Mouse (Mus musculus): ENCODE data around the gene Otud7b.
"Not testable (repeated sequence)": the region's sequence is repeated elsewhere in the genome, so short reads cannot be mapped to it uniquely, and the experiment has no call there.

Otud7b gene

DNA sequence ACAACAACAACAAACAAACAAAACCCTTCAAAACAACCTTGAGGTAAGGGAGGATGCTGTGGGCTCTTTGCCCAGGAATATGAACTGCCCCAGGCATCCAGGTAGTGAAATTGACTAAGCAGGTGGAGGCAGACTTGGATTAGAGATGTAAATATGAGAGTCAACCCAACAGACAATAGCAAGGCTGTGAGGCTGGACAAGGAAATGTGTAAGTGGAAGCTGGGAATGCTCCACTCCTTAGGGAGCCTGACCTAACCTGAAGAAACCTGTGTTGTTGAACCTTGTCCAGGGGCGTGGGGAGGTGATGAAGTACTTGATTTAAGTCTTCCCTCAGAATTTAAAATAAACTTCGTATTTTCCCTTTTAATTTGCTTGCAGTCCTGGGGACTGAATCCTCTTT, 74.6 kb downstream of the Otud7b start:
- no peak for DNase-seq (ENCODE audit: low read depth, low spot score)

DNA sequence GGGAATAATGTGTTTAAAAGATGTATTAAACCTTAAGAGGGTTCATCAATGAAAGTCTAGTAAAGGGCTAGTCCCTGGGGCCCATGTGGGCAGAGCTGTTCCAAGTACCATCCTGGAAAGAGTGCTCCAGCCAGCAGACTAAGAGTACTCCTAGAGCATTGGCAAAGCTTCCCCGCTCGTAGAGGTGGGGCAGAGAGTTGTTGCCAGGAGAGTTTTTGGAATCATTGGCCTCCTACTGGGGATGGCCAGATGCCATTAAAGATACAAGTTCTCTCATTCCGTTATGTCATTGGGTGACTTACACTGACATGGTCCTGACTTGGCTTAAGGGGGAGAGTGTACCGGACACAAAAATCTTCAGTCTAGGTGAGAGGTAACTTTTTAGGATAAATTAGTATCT, 75.2 kb downstream of the Otud7b start:
- peak; percentile 54 for DNase-seq (ENCODE audit: low read depth, low spot score)

DNA sequence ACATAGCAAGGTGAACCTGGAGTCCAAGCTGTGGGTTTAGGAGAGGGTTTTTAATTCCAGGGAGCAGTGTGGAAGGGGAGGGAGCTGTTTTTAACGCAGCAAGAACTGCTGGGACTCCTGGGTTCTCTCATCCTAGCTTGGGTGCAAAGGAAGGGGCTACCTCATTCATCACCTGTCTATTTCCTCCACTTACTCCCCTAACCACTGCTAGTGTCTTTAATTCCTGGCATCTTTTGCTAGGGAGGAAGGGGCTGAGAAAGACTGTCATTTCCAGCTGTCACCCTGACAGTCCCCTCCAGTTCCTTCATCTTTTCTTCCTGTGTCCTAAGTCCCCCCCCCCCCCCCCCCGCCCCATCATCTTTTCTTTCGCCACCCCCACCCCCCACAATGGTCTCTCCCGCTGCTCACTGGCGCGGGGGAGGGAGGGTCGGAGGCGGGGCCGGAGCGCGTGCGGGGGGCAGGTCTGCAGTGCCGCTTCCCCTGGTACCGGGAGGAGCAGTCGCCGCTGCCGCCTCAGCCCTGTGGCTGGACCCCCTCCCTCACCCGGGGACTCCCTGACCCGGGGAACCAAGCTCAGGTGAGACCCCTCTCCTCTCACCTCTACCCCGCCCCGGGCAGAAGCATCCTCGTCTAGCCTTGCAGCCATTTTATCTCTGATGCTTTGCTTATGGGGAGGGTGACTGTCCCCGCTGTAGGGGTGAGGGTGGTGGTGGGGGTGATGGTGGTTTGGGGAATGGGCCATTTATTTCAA, 76.6 kb downstream of the Otud7b start, which contains the start of gene Sv2a:
TSS of gene Sv2a (plus strand) at position 425 of the 751 bp plus-strand sequence.
- peak; percentile 90 for DNase-seq (ENCODE audit: low read depth, low spot score)

DNA sequence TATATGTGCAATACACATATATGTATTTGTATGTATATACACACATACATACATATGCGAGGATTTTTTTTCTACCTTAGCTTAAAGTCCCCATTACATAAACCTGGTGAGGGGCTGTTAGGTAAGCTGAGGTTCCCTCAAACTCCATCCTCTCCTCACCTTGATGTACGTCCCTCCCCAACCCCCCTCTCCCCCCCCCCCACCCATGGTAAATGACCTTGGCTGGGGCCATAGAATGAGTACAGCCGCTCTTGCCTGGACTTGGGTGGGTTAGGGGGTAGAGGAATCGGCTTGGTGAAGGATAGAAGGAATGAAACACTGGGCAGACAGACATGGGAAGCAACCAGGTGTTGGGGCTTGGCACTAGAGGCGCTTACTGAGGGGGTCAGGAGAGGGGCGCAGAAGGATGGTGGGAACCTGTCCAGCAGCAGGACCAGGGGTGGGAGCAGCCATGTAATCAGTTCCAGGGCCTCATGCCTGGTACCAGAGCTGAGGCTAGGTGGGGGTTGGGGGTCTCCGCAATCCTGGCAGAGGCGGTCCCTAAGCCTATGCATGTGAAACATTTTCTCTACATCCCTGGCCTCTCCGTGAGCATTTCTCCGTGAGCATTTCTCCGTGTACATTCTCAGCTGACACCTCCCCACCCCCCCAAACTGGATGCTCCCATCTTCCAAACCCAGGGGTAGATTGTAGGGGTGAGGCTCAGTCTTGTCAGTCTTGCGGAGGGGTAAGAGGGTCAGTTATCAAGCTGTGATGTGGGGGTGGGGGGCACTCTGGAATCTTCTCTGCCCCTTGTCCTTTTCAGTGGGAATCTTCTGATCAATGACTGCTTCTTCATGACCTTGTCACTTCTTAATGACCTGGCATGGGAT, 77.4 kb downstream of the Otud7b start:
- peak; percentile 87 for DNase-seq (ENCODE audit: low read depth, low spot score)

DNA sequence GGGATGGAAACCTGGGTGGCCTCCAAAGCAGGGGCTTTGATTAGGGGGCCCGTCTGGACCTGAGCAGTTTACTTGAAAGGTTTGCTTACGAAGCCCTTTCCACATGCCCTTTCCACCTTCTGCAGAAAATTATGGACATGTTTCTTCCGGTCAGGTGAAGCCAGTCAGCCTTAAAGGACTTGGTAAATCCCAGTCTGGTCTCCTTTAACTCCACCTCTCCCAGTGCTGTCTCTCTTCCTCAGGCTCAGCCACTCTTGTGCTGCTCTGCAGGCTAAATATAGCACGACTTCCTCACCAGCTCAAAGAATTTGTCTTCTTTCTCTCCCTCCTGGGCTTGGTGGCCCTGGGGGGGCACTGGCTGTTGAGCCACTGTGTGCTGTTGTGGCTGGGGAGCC, 78.1 kb downstream of the Otud7b start:
- DNase-seq (ENCODE audit: low read depth, low spot score) = peak; percentile 88

DNA sequence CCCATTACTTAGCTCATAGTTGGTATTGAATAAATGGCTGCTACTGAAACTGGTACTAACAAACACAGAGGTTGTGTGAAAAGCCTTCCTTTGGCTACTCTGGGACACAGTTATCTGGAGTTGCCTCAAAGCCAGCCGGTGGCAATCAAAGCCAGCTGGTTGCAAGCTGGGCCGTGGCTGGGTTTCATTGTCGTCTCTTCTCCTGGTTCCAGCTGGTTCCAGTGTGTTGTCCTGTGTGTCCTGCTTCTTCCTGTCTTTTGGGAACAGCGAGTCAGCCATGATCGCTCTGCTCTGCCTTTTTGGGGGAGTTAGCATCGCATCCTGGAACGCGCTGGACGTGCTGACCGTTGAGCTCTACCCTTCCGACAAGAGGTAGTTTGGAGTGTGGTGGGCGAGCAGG, 88.7 kb downstream of the Otud7b start:
- DNase-seq (ENCODE audit: low read depth, low spot score) = no peak

DNA sequence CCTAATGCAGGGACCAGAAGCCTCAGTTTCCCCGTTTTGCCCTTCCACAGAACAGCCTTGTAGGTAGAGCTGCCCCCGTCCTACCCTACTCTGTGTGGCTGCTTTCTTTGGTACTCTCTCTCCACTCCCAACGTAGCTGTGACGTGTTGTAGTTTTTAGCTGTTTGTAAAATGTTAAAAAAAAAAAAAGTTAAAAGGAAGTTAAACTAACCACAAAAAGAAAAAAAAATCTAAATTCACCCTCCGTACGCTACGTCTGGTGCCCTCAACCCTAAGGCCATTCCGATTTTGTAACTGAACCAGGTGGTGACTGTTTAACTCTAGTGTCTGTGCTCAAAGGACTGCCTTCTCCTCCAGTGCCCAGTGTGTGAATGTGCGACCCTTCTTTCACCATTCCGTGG, 90.6 kb downstream of the Otud7b start:
- no peak for DNase-seq (ENCODE audit: low read depth, low spot score)

DNA sequence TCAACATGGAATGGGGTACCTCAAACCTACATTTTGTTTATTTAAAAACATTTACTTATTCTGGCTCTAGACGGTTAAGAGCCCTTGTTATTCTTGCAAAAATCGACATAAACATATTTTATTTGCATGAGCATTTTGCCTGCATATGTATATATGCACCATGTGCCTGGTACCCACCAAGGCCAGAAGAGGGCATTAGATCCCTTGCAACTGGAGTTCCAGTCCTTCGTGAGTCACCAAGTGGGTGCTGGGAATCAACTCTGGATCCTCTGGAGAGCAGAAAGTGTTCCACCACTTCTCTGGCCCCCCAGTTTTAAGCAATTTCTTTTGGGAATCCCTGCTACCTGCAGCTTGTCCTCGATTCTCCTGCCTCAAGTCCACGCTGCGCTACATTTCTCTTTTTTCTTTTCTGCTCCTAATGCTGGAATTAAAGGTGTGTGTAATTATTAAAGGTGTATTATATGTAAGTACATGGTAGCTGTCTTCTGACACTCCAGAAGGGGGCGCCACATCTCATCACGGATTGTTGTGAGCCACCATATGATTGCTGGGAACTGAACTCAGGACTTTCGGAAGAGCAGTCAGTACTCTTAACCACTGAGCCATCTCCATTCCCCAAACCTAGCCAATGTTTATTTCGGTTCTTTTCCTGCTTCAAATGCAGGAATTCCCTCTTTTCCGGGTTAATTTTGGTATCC, 91.4 kb downstream of the Otud7b start:
- peak; percentile 37 for DNase-seq (ENCODE audit: low read depth, low spot score)

DNA sequence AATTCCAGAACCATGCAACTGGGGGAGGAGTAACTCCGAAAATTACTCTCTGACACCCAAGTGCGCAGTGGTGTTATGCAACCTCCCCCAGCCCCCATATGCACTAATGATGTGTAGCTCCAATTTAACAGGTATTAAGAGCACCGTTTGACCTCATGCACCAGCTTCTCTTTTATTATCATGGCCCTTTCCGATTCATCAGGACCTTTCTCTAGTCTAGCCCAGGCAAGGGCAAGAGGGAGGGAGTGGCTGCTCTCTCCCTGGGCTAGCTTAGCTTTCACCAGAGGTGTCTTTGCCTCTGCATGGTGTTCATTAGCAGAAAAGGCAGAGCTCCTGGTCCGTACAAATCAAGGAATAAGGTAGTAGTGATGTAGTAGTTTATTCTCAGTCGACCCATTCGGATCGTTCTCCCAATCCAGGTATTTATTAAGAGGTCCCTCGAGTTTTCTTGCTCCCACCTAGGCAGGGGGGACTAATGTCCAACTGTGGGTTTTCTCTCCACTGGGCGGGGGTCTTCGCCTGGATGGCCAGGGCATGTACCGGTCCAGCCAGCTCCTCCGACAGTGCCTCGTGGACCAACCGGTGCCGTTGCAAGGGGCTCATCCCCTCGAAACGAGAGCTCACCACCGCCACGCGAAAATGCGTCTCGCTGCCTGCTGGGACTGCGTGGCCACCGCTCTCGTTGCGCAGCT, 92.3 kb downstream of the Otud7b start:
- peak; percentile 49 for DNase-seq (ENCODE audit: low read depth, low spot score)

DNA sequence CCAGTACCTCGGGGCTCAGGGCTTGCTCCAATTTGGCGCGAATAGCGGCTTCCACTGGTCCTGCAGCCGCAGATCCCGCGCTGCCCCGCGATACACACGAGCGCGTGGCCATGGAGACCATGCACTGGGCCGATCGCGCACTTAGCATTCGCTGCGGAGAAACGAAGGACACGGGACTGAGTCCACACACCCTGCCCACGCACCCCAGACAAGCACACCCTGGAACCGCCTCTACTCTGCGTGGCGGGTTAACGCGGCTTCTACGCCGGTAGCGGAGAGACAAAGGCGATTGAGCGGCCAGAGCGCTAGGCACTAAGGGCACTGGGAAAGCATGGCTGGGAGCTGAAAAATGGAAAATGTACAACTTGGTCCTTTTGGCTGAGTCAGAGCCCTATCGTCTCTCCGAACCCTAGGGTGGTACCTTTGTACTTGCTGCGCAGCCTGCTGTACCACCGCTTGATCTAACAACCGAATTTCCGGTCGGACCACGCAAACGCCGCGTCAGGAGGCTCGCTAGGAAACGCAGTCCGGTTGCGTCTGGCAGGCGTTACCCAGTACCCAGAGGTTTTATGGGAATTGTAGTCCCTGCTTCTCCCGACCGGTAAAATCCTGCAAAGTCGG, 92.9 kb downstream of the Otud7b start:
- DNase-seq (ENCODE audit: low read depth, low spot score) = peak; percentile 99

DNA sequence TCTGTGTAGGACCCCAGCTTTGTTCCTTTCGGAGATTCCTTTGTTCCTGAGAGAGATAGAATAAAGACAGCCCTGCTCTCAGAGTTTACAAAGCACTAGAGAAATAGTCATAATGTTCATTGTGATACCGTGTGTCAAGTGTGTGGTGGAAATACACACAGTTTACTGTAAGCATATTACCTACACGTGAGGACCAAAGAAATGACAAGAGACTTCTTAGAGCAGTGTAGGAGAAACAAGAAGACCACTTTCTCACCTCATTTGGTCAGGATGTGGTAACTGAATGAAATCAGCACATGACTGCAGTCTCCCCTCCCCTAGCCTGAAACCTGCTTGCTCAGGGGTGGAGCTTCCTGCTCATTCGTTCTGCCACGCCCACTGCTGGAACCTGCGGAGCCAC, 93.9 kb downstream of the Otud7b start:
- no peak for DNase-seq (ENCODE audit: low read depth, low spot score)

DNA sequence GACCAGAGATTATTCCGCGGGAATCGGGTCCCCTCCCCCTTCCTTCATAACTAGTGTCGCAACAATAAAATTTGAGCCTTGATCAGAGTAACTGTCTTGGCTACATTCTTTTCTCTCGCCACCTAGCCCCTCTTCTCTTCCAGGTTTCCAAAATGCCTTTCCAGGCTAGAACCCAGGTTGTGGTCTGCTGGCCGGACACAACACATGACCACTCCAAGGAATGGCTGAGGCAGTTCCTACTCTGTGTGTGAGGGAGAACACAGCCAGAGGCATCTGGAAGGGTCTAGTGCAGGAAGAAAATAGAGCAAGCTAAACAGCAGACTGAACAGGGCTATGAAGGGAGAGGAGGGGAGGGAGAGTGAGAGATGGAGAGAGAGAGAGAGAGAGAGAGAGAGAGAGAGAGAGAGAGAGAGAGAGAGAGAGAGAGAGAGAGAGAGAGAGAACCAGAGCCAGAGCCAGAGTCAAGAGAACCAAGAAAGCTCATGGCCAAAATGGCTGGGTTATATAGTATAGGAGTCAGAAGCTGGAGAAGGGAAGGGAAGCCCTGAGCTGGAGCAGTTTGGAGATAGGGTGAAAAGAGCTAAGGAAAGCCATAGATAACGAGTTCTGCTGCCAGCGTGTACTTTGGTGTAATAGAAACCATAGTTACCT, 94.4 kb downstream of the Otud7b start:
- DNase-seq (ENCODE audit: low read depth, low spot score) = not testable (repeated sequence)

DNA sequence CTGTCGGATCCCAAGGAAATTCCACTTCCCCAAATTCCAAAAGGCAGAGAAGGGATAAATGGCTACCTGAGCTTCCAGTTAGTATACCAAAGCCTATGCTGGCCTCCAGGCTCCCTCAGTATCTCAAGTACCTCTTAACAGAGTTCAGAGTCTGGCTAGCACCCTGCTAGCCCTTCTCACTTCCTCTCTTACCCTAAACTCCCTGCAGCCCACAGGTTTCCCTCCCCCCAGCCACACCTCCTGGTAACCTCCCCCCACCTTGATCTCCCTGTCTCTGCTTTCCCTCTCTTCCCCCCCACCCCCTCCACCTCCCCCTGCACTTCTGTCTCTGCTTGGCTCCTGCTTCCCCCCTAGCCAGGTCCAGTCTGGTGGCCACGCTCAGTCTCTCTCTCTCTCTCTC, 95.4 kb downstream of the Otud7b start:
- DNase-seq (ENCODE audit: low read depth, low spot score) = no peak

DNA sequence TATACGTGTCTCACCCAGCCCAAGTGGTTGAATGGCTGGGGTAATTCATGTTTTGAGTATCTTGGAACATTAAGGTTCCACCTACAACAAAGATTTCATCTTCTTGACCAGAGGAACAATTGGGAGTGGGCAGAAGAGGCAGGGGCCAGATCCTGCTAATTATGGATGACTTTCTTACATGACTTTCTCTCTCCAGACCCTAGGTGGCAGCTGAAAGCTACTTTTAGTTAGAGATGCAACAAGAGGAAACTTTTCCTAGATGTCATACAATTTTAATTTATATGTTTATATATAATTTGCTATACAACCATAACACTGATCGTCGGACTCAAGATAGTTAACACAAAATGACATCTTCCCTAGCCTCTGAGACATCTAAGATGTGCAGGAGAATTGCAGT, 103.5 kb downstream of the Otud7b start:
- DNase-seq (ENCODE audit: low read depth, low spot score) = no peak

DNA sequence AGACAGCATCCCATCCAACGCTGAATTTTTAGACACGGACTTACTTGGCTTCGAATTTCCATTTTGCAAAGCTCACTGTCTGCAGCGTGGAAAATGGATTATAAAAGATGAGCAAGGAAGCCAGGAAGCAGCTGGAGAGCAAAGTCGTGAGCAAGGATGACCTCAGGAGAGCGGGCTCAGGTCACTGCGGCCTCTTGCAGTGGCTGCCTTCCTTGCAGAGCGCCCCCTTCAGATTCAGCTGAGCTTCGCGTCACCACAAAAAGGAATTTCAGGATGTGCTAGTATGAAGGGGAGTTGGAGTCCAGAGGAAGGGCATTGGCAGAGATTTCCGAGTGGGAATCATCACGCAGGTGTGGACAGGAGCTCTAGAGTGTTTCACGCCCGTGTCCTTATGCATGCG, 104.9 kb downstream of the Otud7b start:
- peak; percentile 50 for DNase-seq (ENCODE audit: low read depth, low spot score)

All from brain, adult 2 months (tissue).